Mouse (Mus musculus) regulatory T cell (primary cell): ENCODE data around the gene Uri1.

Experiments used
- in situ Hi-C: fragments of 300-600 bp; cut with MboI, MseI; formaldehyde crosslinking; loops from one replicate; pipeline ENCODE4 v1.15.1; 2025; ENCODE audit warnings: high pct_unique_total_duplicates

Gene Uri1

GRCm38 (mm10) chr7:37929738-37930137, 93.6 kb downstream of the Uri1 start:
- in situ Hi-C loops = no loop called here

DNA sequence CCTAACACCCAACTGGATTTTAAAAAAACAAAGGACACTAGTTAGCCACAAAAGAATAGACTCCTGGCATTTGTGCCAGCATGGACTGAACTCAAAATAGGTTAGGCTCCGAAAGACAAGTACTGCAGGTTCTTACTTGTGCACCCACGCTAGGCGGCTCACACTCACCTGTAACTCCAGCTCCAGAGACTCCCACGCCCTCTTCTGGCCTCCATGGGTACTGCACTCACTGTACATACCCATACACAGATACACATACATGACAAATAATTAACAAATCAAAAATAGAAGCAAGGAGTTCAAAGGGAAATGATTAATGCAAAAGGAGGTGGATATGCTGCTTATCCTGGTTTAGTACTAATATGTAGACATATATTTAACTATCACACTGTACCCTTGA, 100.4 kb downstream of the Uri1 start:
- in situ Hi-C loops = no loop called here

DNA sequence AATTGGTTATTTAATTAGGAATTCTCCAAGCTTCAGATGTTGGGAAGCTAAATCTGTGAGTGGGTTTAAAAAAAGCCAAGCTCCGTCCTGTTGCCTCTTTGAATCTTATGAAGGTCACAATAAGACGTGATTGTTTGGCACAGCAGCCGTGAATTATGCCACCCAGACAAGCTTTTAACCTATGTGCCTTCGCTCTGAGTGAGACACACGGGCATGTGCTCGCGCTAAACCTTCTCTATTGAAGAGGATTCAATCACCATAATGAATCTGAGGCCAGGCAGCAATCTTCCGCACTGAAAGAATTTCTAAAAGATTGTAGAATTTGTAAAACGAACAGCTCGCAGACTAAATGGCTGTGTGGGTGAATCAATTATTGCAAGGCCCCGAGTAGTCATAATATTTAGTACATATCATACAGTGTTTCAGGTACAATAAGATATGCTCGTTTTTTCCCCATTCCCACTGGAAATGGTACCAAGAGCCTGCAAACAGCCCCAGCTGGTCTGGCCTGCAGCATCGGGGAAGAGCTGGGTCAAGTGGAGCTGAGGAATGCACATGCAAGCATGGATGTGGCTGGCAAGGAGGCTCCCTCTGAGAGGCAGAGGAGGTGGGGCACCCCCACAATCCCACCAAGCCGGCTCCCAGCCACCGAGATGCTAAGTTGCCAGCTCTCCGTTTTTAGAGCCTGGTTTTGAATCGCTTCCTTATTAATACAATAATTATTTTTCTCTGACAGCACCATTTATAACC, 101.5 kb downstream of the Uri1 start:
- in situ Hi-C loops = no loop called here

- in situ Hi-C loops = no loop called here
Measured at GRCm38 (mm10) chr7:37918926-37919325, 104.4 kb downstream of the Uri1 start.

DNA sequence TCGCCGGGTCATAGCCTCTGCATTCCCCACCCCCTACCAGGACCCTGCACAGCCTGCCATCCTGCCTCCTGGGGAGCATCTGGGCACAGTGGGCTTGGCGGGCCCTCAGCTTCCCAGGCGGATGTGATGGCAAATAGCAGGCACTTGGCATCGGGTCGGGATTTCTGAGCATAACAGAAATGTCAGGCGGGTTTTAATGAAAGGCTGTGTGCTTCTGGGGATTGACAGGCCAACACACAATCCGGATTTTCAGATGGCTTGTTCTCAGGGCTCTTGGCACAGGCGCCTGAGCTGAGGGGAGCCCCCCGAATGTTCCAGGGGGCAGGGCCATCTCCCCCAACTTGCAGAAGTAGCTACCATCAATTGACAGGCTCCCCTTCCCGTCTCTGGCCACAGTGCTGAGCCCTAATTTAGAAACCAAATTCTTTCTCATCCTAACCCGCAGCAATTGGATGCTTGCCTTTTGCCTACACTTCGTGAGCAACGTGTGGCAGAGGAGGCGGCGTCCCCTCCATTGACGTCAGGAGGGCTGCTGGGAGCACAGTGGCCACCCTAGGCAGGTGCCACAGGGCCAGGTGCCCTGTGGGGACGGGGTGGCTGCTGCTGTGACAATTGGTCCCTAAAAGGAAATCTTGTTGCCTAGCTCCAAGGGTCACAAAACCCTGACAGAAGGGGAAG, 106.5 kb downstream of the Uri1 start:
- in situ Hi-C loops = no loop called here

DNA sequence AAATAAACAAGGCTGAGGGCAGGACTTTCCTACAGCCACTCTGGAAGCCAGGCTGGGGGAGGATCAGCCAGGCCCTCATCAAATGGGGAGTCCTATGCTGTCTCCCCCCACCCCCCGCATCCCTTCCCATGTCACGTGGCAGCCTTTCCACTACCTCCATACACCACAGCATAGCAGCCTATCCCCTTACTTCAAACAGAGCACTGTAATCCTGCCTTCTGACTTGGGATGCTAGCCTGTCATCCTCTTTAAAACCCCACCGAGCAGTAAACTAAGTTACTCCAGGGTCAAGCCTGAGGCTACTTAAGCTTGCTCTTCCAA, 111.6 kb downstream of the Uri1 start:
- in situ Hi-C loops = no loop called here

- in situ Hi-C loops = no loop called here
Measured at GRCm38 (mm10) chr7:37911114-37911801, 112.1 kb downstream of the Uri1 start.

DNA sequence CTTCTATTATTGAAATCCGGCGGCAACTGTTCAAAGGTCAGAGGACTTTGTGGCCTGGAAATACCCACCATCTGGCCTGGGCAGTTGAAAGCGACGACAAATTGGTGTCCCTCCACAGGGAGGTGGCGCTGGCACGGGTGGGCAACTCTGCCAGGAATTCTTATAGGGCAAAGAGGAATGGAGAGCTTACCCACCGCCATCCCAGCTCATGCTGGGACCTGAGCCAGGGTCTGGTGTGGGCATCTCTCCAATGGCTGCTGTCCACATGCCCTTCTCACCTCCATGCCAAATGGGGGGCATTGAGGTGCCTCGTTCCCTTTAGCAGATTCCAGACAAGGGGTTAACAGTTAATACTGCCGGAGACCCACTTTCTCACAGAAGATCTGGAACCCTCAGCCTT, 113.2 kb downstream of the Uri1 start:
- in situ Hi-C loops = no loop called here
